Mouse (Mus musculus) liver, embryonic 11.5 days (tissue): ENCODE measurements around the gene Ranbp17. TPM values are rescaled to one million over a fixed set of nuclear protein-coding genes. Genes with fewer than 3 reads are reported as not detected.

Experiments
- ATAC-seq: fragments of 200-750 bp; cut with Nextera tagmentation; replicated peaks from 2 replicates; pipeline ENCODE4 v1.8.0; 2017; ENCODE audit warnings: moderate number of reproducible peaks, mild to moderate bottlenecking, moderate TSS enrichment, moderate library complexity; ENCODE audit not compliant: low FRiP score
- DNase-seq: peaks from one replicate; pipeline ENCODE4 v3.0.0-alpha.2; 2017; ENCODE audit warnings: low spot score
- H3K27ac ChIP-seq: fragments of 300-500 bp; sonication (generic); 2 replicates; pipeline ENCODE4 v1.5.1; 2014; ENCODE audit warnings: mild to moderate bottlenecking, low read depth, low read length, control low read depth
- H3K27me3 ChIP-seq: fragments of 300-500 bp; sonication (generic); replicated peaks from 2 replicates; pipeline ENCODE4 v1.6.1; 2014; ENCODE audit warnings: low read length, mixed read lengths; ENCODE audit not compliant: control insufficient read depth, insufficient read depth
- H3K36me3 ChIP-seq: fragments of 300-500 bp; sonication (generic); 2 replicates; pipeline ENCODE4 v1.6.1; 2014; ENCODE audit warnings: mild to moderate bottlenecking, low read length, moderate library complexity, mixed read lengths; ENCODE audit not compliant: control insufficient read depth, insufficient read depth
- H3K4me1 ChIP-seq: fragments of 300-500 bp; sonication (generic); replicated peaks from 2 replicates; pipeline ENCODE4 v1.6.1; 2014; ENCODE audit warnings: low read length, mixed read lengths; ENCODE audit not compliant: control insufficient read depth, insufficient read depth
- H3K4me2 ChIP-seq: fragments of 300-500 bp; sonication (generic); 2 replicates; pipeline ENCODE4 v1.6.1; 2014; ENCODE audit warnings: mild to moderate bottlenecking, control low read depth, moderate library complexity
- H3K4me3 ChIP-seq: fragments of 300-500 bp; sonication (generic); 2 replicates; pipeline ENCODE4 v1.5.1; 2014; ENCODE audit warnings: low read depth, low read length, control low read depth
- H3K9ac ChIP-seq: fragments of 300-500 bp; sonication (generic); 2 replicates; pipeline ENCODE4 v1.6.1; 2014; ENCODE audit warnings: low read depth, low read length, control low read depth
- H3K9me3 ChIP-seq: fragments of 300-500 bp; sonication (generic); 2 replicates; pipeline ENCODE4 v1.6.1; 2016; ENCODE audit warnings: low read length, inconsistent platforms, mixed read lengths; ENCODE audit not compliant: control insufficient read depth
- WGBS: fragments of 180-500 bp; shearing (Covaris S2); extraction: QIAGEN DNeasy Blood & Tissue Kit; methylation state at CpG from one replicate; pipeline ENCODE4 v1.1.7; 2014; 5-methylcytosine and 5-hydroxymethylcytosine counted together
- polyA plus RNA-seq: library from polyadenylated mRNA; unstranded; fragments of >200 nt; fragmentation: Nextera tagmentation; extraction: Ambion mirVana; gene quantifications from 2 replicates; pipeline ENCODE4 v1.2.1, GENCODE M21; 2014

Gene Ranbp17
- polyA plus RNA-seq, 1 experiment from 2014 or later = 8.5 TPM

- WGBS = 6% methylated on average over 25 of the region's 25 CpGs
- no peak for ATAC-seq
- Histone ChIP-seq H3K4me1 (peaks cover 3% of the 10 kb centered on the region; the same call in 1 of the 2 replicates), H3K9me3 (no peaks in the 10 kb centered on the region), H3K4me3 (no peak overlapping the region), H3K27ac (no peak overlapping the region), H3K36me3 (no peaks in the 10 kb centered on the region), H3K27me3 (peaks cover 92% of the 10 kb centered on the region), H3K4me2 (no peak overlapping the region), H3K9ac (no peak overlapping the region)
- peak; percentile 37 for DNase-seq
These were observed 317.8 kb downstream of the Ranbp17 start for GRCm38 (mm10) chr11:33195531-33196446.

- no peaks in the 10 kb centered on the region for H3K36me3 ChIP-seq
- H3K27ac ChIP-seq = no peak overlapping the region
- H3K9ac ChIP-seq = no peak overlapping the region
- ATAC-seq = no peak
- H3K9me3 ChIP-seq = no peaks in the 10 kb centered on the region
- no peak overlapping the region for H3K4me2 ChIP-seq
- WGBS = 29% methylated on average over 7 of the region's 7 CpGs
- H3K4me1 ChIP-seq = no peaks in the 10 kb centered on the region
- no peak for DNase-seq
- no peak overlapping the region for H3K4me3 ChIP-seq
- peaks cover 91% of the 10 kb centered on the region for H3K27me3 ChIP-seq
These were observed 318.5 kb downstream of the Ranbp17 start for GRCm38 (mm10) chr11:33195061-33195460.

GRCm38 (mm10) chr11:33193695-33194094 is 319.9 kb downstream of the Ranbp17 start:
- Histone ChIP-seq H3K27ac (no peak overlapping the region), H3K9me3 (no peaks in the 10 kb centered on the region), H3K4me1 (no peaks in the 10 kb centered on the region), H3K27me3 (peaks cover 77% of the 10 kb centered on the region), H3K4me3 (no peak overlapping the region), H3K4me2 (no peak overlapping the region), H3K9ac (no peak overlapping the region), H3K36me3 (no peaks in the 10 kb centered on the region)
- 6% methylated on average over 12 of the region's 12 CpGs for WGBS
- no peak for ATAC-seq
- DNase-seq = no peak

- ATAC-seq (no peak), DNase-seq (no peak)
- H3K9ac ChIP-seq = no peak overlapping the region
- no peaks in the 10 kb centered on the region for H3K4me1 ChIP-seq
- H3K4me2 ChIP-seq = no peak overlapping the region
- no peak overlapping the region for H3K4me3 ChIP-seq
- WGBS = 79% methylated on average over 3 of the region's 3 CpGs
- no peaks in the 10 kb centered on the region for H3K36me3 ChIP-seq
- H3K27ac ChIP-seq = no peak overlapping the region
- H3K9me3 ChIP-seq = no peaks in the 10 kb centered on the region
- H3K27me3 ChIP-seq = peaks cover 34% of the 10 kb centered on the region
These were observed 331.7 kb downstream of the Ranbp17 start for GRCm38 (mm10) chr11:33181804-33182203.

- H3K4me1 ChIP-seq = no peaks in the 10 kb centered on the region
- DNase-seq = peak; percentile 46
- H3K36me3 ChIP-seq = no peaks in the 10 kb centered on the region
- H3K9me3 ChIP-seq = no peaks in the 10 kb centered on the region
- H3K4me2 ChIP-seq = peak overlapping the region; percentile 45
- peaks cover 39% of the 10 kb centered on the region for H3K27me3 ChIP-seq
- WGBS = 6% methylated on average over 18 of the region's 18 CpGs
- no peak overlapping the region for H3K27ac ChIP-seq
- no peak for ATAC-seq
- peak overlapping the region; percentile 22 for H3K4me3 ChIP-seq
- no peak overlapping the region for H3K9ac ChIP-seq
These were observed 332.8 kb downstream of the Ranbp17 start for GRCm38 (mm10) chr11:33180701-33181116.

- H3K9ac ChIP-seq = no peak overlapping the region
- no peak overlapping the region for H3K4me2 ChIP-seq
- H3K27ac ChIP-seq = no peak overlapping the region
- DNase-seq (no peak), ATAC-seq (no peak)
- 81% methylated on average over 1 of the region's 1 CpGs for WGBS
- peaks cover 42% of the 10 kb centered on the region for H3K27me3 ChIP-seq
- no peaks in the 10 kb centered on the region for H3K9me3 ChIP-seq
- H3K36me3 ChIP-seq = no peaks in the 10 kb centered on the region
- H3K4me3 ChIP-seq = no peak overlapping the region
- H3K4me1 ChIP-seq = no peaks in the 10 kb centered on the region
These were observed 333.7 kb downstream of the Ranbp17 start for GRCm38 (mm10) chr11:33179802-33180201.

- no peaks in the 10 kb centered on the region for H3K4me1 ChIP-seq
- ATAC-seq (no peak), DNase-seq (no peak)
- H3K4me3 ChIP-seq = no peak overlapping the region
- H3K27ac ChIP-seq = no peak overlapping the region
- H3K36me3 ChIP-seq = no peaks in the 10 kb centered on the region
- H3K27me3 ChIP-seq = peaks cover 53% of the 10 kb centered on the region
- H3K9me3 ChIP-seq = no peaks in the 10 kb centered on the region
- no peak overlapping the region for H3K4me2 ChIP-seq
- 32% methylated on average over 20 of the region's 20 CpGs for WGBS
- H3K9ac ChIP-seq = no peak overlapping the region
These were observed 336.9 kb downstream of the Ranbp17 start for GRCm38 (mm10) chr11:33176525-33177245.

GRCm38 (mm10) chr11:33175768-33176167 is 337.8 kb downstream of the Ranbp17 start:
- DNase-seq (no peak), ATAC-seq (no peak)
- Histone ChIP-seq H3K4me2 (no peak overlapping the region), H3K9me3 (no peaks in the 10 kb centered on the region), H3K4me3 (no peak overlapping the region), H3K27me3 (peaks cover 45% of the 10 kb centered on the region), H3K27ac (no peak overlapping the region), H3K9ac (no peak overlapping the region), H3K36me3 (no peaks in the 10 kb centered on the region), H3K4me1 (no peaks in the 10 kb centered on the region)
- 66% methylated on average over 3 of the region's 3 CpGs for WGBS
